Mouse (Mus musculus): ENCODE results near the gene Lama1. TPM values are rescaled to one million over a fixed set of nuclear protein-coding genes. Genes with fewer than 3 reads are reported as not detected.

The Lama1 gene
- polyA plus RNA-seq, 1 experiment, result not detected

GRCm38 (mm10) chr17:67707793-67708364 lies 10.8 kb downstream of the Lama1 start:
- no peak for TF ChIP-seq GATA1 (IDR thresholded peaks at IDR 0.05; ENCODE audit: low read length)
- no peak for TF ChIP-seq TAL1 (IDR thresholded peaks at IDR 0.05; ENCODE audit: low read length)
- Histone ChIP-seq H3K36me3 (ENCODE audit: control insufficient read depth) (no peaks in the 10 kb centered on the region), H3K9me3 (ENCODE audit: control insufficient read depth, low read length) (no peaks in the 10 kb centered on the region), H3K4me1 (ENCODE audit: control insufficient read depth) (no peaks in the 10 kb centered on the region), H3K4me3 (replicated peaks) (no peak overlapping the region), H3K27me3 (ENCODE audit: control insufficient read depth) (no peaks in the 10 kb centered on the region)

DNA sequence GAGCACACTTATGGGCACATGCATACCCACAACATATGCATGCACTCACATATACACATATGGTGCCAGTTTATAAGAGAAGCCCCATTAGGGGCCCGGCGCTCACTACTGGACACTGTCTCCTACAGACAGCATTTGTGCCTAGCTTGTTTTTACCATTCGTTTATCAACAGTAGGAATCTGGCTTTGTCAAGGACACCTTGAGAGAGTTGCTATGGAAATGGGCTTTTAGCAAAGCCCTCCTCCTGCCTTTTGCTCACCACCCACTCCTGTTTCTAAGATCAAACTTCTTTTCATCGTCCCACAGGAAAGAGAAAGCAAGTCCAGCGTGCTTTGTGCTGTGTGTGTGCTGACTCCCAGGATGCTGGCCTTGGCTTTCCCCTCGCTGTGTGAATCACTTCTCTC lies 13.3 kb downstream of the Lama1 start:
- H3K27me3 ChIP-seq (ENCODE audit: control insufficient read depth), result no peaks in the 10 kb centered on the region
- TF ChIP-seq TAL1 (IDR thresholded peaks at IDR 0.05; ENCODE audit: low read length), result no peak
- TF ChIP-seq GATA1 (IDR thresholded peaks at IDR 0.05; ENCODE audit: low read length), result no peak
- H3K36me3 ChIP-seq (ENCODE audit: control insufficient read depth), result no peaks in the 10 kb centered on the region
- H3K4me3 ChIP-seq (replicated peaks), result no peak overlapping the region
- no peaks in the 10 kb centered on the region for H3K9me3 ChIP-seq (ENCODE audit: control insufficient read depth, low read length)
- no peaks in the 10 kb centered on the region for H3K4me1 ChIP-seq (ENCODE audit: control insufficient read depth)

DNA sequence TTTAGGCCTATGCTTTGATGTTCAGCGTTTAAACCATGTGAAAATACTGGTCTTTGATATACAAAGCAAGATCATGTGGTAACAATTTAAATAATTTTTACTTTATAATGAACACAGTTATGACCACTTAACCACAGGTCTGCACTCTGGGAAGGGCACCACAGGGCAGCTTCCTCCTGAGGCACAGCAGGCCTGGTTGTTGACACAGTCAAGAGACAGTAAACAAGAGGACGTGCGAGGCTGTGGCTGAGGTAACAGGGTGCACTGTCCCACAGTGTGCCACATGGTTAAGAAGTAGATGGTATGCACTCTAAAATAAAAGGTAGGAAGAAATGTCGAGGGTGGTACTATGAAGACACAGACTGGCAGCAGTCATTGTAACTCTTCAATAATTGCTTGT lies 14.3 kb downstream of the Lama1 start:
- TF ChIP-seq TAL1 (IDR thresholded peaks at IDR 0.05; ENCODE audit: low read length) (no peak), GATA1 (IDR thresholded peaks at IDR 0.05; ENCODE audit: low read length) (no peak)
- Histone ChIP-seq H3K4me3 (replicated peaks) (no peak overlapping the region), H3K27me3 (ENCODE audit: control insufficient read depth) (no peaks in the 10 kb centered on the region), H3K36me3 (ENCODE audit: control insufficient read depth) (no peaks in the 10 kb centered on the region), H3K9me3 (ENCODE audit: control insufficient read depth, low read length) (no peaks in the 10 kb centered on the region), H3K4me1 (ENCODE audit: control insufficient read depth) (no peaks in the 10 kb centered on the region)

DNA sequence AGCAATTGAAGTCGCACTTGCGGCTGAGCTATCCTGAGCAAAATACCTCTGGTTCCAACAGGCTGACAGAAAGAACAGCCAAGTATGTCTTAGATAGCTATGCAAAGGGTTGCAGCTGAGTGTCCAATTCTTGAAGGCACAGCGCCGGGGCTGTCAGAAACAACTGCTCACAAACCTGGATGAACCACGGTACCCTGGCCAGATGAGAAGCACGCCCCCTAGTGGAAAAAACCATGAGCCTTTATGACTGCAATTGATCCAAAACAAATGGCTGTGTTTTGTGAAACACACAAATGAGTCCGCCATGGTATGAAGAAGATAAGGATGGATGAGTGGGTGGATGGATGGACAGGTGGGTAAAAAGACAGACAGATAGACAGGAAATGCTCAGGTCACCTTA lies 15.9 kb downstream of the Lama1 start:
- Histone ChIP-seq H3K4me3 (replicated peaks) (no peak overlapping the region), H3K9me3 (ENCODE audit: control insufficient read depth, low read length) (peaks cover 12% of the 10 kb centered on the region), H3K4me1 (ENCODE audit: control insufficient read depth) (no peaks in the 10 kb centered on the region), H3K27me3 (ENCODE audit: control insufficient read depth) (no peaks in the 10 kb centered on the region), H3K36me3 (ENCODE audit: control insufficient read depth) (no peaks in the 10 kb centered on the region)
- TF ChIP-seq GATA1 (IDR thresholded peaks at IDR 0.05; ENCODE audit: low read length) (no peak), TAL1 (IDR thresholded peaks at IDR 0.05; ENCODE audit: low read length) (no peak)

DNA sequence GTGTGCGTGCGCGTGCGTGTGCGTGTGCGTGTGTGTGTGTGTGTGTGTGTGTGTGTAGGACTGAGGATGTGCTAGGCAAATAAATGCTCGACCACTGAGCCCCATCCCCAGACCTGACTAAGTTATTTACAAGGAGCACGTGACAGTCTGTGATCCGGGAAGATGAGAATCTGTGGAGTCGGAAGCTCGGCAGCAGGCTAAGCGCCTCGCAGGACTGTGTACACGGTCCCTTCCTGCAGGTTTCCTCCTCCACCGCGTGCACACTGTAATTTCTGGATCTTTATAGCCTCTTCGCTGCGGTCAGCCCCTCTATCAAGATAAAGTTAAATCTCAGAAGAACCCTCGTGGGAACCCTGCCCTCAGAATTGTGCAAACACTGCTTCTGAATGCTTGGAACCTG lies 18.4 kb downstream of the Lama1 start:
- Histone ChIP-seq H3K4me1 (ENCODE audit: control insufficient read depth) (no peaks in the 10 kb centered on the region), H3K36me3 (ENCODE audit: control insufficient read depth) (no peaks in the 10 kb centered on the region), H3K4me3 (replicated peaks) (no peak overlapping the region), H3K9me3 (ENCODE audit: control insufficient read depth, low read length) (peaks cover 18% of the 10 kb centered on the region), H3K27me3 (ENCODE audit: control insufficient read depth) (no peaks in the 10 kb centered on the region)
- TF ChIP-seq GATA1 (IDR thresholded peaks at IDR 0.05; ENCODE audit: low read length) (no peak), TAL1 (IDR thresholded peaks at IDR 0.05; ENCODE audit: low read length) (no peak)

- Histone ChIP-seq H3K36me3 (ENCODE audit: control insufficient read depth) (no peaks in the 10 kb centered on the region), H3K27me3 (ENCODE audit: control insufficient read depth) (no peaks in the 10 kb centered on the region), H3K4me1 (ENCODE audit: control insufficient read depth) (no peaks in the 10 kb centered on the region), H3K9me3 (ENCODE audit: control insufficient read depth, low read length) (peaks cover 38% of the 10 kb centered on the region), H3K4me3 (replicated peaks) (no peak overlapping the region)
- TF ChIP-seq TAL1 (IDR thresholded peaks at IDR 0.05; ENCODE audit: low read length) (no peak), GATA1 (IDR thresholded peaks at IDR 0.05; ENCODE audit: low read length) (no peak)
Measured at GRCm38 (mm10) chr17:67722055-67722454, 25.0 kb downstream of the Lama1 start.

- H3K4me1 ChIP-seq (ENCODE audit: control insufficient read depth), result no peaks in the 10 kb centered on the region
- TF ChIP-seq TAL1 (IDR thresholded peaks at IDR 0.05; ENCODE audit: low read length) (no peak), GATA1 (IDR thresholded peaks at IDR 0.05; ENCODE audit: low read length) (no peak)
- peaks cover 34% of the 10 kb centered on the region for H3K9me3 ChIP-seq (ENCODE audit: control insufficient read depth, low read length)
- H3K36me3 ChIP-seq (ENCODE audit: control insufficient read depth), result no peaks in the 10 kb centered on the region
- no peaks in the 10 kb centered on the region for H3K27me3 ChIP-seq (ENCODE audit: control insufficient read depth)
- H3K4me3 ChIP-seq (replicated peaks), result no peak overlapping the region
Measured at GRCm38 (mm10) chr17:67722578-67722977, 25.5 kb downstream of the Lama1 start.

DNA sequence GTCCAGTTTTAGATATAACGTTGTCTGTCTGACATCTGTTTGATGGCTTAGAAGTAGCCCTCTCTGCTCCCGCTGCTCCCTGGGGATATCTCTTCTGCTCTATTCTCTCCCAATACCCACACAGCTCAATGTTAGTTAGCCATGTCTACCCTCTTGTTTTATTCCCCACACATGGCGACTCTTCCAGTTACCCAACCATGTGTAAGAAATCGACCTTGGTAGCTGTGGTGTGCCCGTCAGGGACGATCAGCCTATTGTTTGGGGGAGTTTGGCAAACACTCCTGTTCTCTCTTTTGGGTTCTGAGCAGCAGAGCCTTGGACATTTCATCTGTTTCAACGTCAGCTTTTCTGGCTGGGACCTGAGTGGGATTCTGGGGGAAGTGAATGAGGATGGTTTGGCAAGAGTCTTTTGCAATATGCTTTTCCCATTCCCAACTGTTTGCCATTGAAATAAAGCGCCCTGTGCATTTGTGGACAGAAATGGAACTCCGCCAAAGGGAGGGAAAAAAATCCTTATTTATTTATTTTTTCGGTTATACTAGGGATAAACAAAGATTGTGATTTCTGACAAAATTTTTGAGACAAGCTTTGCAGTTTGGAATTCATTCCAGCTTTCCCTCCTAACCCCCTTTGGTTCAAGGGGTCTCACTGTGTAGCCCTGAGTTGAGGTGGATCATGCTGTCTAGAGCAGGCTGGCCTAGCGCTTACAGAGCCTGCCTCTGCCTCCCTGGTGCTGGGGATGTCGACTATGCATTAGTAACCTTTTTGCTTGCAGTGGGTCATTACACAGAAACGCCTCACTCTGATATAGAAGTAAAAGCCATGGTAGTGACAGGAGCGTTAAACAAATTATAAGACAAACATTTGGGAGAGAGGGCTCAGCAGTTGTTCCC lies 26.4 kb downstream of the Lama1 start:
- Histone ChIP-seq H3K36me3 (ENCODE audit: control insufficient read depth) (no peaks in the 10 kb centered on the region), H3K27me3 (ENCODE audit: control insufficient read depth) (no peaks in the 10 kb centered on the region), H3K9me3 (ENCODE audit: control insufficient read depth, low read length) (peaks cover 31% of the 10 kb centered on the region), H3K4me3 (replicated peaks) (no peak overlapping the region), H3K4me1 (ENCODE audit: control insufficient read depth) (no peaks in the 10 kb centered on the region)
- TF ChIP-seq GATA1 (IDR thresholded peaks at IDR 0.05; ENCODE audit: low read length), result no peak
- no peak for TF ChIP-seq TAL1 (IDR thresholded peaks at IDR 0.05; ENCODE audit: low read length)

DNA sequence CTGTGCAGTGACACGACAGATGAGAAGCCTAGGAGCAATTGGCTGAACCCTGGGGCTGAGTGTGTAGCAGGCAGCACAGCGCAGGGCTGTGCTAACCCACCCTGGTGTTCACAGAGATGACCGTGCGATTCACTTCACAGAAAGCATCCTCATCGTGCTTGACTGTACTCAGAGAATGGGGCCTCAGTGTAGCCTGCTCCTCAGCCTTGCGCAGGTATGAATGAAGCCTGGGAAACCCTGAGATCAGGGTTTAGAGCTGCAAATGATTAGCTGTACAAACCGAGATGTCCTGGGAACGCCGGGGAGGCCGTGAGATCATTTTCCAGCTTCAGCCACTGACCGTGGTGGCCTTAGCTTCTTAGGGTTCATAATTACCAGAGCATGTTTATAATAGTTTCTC lies 29.5 kb downstream of the Lama1 start:
- Histone ChIP-seq H3K9me3 (ENCODE audit: control insufficient read depth, low read length) (peaks cover 26% of the 10 kb centered on the region), H3K4me1 (ENCODE audit: control insufficient read depth) (no peaks in the 10 kb centered on the region), H3K36me3 (ENCODE audit: control insufficient read depth) (no peaks in the 10 kb centered on the region), H3K4me3 (replicated peaks) (no peak overlapping the region), H3K27me3 (ENCODE audit: control insufficient read depth) (no peaks in the 10 kb centered on the region)
- TF ChIP-seq TAL1 (IDR thresholded peaks at IDR 0.05; ENCODE audit: low read length) (no peak), GATA1 (IDR thresholded peaks at IDR 0.05; ENCODE audit: low read length) (no peak)

Data from erythroblast, embryonic 14.5 days (primary cell).